Mouse (Mus musculus): ENCODE results near the gene Ect2l. TPM values are rescaled to one million over a fixed set of nuclear protein-coding genes. Genes with fewer than 3 reads are reported as not detected.

Ect2l gene
- not detected for total RNA-seq (2021)

DNA sequence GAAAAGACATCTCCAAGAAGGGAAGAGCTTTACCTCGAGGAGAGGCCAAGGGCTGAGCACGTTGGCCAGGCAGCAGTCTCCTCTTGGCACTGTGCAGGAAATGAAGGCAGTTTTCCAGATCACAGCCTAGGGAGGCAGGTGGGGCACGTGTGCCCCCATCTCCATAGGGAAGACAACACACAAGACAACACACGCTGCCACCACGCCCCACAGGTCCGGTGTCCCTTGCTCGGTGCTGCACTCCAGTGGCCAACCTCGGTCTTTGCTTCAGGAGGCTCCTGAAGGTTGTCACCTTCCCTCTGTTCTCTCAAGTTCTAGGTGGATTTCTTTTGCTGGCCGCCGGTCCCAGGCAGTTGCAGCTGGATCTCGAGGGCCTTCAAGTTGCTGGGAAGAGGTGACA, at the start of gene Ect2l:
TSS of gene Ect2l (minus strand) at position 165 of the 400 bp plus-strand sequence.
- peak; percentile 65 for DNase-seq

DNA sequence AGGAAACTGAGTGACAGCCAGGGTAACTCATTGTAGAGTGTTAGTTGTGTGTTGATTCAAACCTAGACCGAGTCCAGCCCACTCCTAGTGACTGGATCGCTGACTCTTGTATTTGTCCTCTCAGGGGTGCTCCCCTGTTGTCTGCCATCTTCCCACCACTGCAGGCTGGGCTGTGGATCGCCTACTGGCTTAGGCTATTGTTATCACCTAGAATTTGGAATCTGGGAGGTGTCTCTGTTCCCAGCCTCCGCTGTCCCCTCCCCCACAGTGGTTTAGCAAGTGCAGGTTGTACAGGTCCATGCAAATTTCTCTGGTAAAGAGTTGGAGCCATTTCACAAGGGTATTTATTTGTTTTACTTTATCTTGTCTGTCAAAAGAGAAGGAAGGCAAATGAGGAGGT, 40.7 kb upstream of the Ect2l start:
- no peak for DNase-seq

GRCm38 (mm10) chr10:18243614-18244013, 32.9 kb upstream of the Ect2l start:
- no peak for DNase-seq

DNA sequence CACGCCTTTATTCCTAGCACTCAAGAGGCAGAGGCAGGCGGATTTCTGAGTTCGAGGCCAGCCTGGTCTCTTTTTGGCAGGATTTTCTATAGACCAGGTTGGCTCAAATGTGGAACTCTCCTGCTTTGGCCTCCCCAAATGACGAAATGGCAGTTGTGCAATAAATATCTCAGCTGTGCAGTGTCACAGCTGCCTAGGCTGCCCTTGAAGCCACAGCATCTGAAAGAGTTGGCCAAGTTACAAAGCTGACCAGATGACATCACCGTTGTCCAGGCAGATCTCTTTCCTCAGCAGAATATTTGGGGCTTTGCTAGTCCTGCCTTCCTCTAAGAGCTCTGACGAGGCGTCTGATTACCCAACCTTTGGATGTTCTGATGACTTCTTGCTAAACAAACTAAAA, 26.5 kb upstream of the Ect2l start:
- DNase-seq = no peak

DNA sequence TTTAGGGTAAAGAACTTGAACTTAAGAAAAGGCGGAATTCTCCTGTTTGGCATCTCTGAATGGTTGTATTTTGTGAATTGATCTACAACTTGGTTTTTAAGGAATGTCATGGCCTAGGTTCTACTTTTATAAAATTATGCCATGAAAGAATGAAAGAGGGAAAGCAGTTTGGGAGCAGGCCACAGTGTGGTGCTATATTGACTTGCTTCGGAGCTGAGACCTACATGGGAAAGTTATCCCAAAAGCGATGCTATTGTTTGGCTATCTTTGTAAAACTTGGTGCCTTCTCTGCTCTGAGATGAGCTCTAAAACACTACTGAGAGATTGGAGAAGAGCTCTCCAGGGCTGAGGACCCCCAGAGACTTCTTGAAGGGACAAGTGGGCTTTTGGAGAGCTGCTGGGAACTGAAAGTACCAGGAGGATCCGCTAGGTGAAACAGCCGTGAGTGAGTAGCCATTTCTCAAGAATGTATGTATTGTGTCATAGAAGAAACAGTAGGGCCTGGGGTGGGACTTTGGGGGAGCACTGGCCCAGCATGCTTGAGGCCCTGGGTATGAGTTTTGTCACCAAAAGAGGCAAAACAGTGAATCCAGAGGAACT, 25.7 kb upstream of the Ect2l start:
- DNase-seq = no peak

DNA sequence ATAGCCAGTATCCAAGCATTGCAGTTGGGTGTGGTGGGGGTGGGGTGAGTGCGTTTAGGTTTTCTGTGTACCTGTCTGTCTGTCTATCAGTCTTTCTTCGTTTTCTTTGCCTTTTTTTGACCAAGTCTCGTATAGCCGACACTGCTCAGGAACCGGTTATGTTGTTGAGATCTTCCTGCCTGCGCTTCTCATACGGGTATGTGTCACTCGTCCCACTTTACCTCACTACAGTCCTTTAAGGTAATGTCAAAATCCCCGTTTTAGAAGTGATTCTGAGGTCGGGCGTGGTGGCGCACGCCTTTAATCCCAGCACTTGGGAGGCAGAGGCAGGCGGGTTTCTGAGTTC, 24.7 kb upstream of the Ect2l start:
- no peak for DNase-seq

DNA sequence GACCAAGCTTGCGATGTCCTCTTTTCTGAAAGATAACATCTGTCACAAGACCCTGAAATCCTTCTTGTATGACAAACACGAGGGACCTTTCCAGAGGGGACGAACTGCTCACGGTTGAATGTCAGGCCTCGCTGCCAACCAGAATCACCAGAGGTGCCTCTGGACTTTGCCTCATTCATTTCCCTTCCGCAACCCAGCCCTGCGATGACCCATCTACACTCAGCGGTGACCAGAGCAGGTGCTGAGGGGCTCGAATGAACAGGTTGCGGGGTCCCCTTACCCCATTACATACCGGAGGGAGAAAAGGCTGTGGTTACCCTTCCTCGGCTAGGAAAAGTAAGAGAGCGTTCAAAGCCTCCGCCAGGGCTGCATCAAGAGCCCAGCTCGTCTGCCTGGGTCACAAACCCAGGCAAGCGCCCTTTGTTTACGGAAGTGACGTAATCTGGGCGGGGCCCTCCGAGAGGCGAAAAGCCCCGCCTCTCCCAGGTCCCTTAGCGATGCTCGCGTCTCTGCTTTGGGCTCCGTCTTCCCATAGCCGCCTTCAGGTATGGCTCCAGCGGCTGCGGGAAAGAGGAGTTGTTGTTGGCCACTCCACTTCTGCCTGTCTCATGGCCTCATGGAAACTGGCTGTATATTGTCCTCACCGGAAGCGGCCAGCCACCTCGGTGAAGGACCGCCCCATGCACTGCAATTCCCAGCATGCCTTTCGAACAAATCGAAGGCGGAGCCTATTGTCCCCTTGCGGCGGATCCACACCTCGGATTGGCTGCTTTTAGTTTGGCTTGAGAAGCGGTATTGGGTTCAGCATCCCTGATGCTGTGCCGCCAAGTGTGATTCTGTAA, 24.1 kb upstream of the Ect2l start, which contains the start of gene Ccdc28a:
TSS of gene Ccdc28a (minus strand) at position 439 of the 842 bp plus-strand sequence.
- peak; percentile 93 for DNase-seq

- no peak for DNase-seq
Observed at GRCm38 (mm10) chr10:18233891-18234290, 23.2 kb upstream of the Ect2l start.

GRCm38 (mm10) chr10:18224386-18224785, 13.7 kb upstream of the Ect2l start:
- no peak for DNase-seq

GRCm38 (mm10) chr10:18219351-18219750, 8.7 kb upstream of the Ect2l start:
- no peak for DNase-seq

GRCm38 (mm10) chr10:18214124-18214523, 3.4 kb upstream of the Ect2l start:
- DNase-seq = no peak

GRCm38 (mm10) chr10:18213373-18213772, 2.7 kb upstream of the Ect2l start:
- DNase-seq = no peak

DNA sequence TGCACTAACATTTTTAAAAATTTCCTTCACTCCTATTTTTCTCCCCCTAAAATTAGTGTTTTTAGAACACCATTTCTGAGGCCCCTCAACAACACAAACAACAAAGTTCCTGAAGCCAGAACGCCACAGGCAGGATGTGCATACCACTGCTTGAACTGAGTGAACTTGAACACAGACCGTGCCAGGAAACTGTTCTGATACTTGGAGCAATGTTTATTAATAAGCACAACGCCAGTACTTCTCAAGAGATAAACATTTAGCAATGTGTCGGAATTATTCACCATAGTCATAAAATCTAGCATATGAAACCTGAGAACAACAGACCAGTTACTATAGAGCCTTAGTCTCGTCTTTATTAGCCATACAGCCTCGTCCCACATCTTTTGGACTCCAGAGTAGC, 571 bp downstream of the Ect2l start:
- no peak for DNase-seq

DNA sequence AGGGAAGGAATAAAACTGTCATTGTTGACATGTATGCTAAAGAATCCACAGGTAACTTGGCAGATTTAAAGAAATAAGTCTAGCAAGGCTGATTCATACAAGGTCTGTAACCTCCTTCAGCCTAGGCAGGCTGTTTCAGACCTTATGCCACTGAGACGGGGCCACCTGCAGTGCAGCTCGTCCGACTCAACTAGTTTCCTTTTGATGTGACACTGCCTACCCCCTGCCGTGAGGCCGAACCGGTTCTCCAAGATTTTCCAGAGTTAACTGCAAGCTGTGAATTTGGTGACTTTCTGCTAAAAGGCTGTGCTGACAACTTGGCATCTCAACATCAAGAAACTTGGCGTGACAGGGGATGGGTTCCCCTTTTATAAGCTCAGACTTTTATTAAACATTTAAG, 6.6 kb downstream of the Ect2l start:
- no peak for DNase-seq

DNA sequence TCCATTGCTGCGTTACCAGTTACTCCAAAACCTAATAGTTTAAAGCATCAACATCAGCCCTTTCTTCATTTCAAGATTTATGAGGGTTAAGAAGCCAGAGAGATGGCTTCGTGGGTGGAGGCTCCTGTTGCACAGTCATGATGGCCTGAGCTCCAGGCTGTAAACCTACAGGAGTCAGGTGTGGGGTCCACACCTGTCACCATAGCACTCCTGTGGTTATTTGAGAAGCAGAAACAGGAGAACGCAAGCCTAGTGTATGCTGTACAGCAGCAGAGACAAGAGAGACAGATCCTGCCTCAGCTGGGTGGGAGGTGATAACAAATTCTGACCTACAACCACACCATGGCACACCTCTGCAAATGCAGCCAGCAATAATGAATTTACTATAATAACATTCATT, 8.3 kb downstream of the Ect2l start:
- DNase-seq = no peak

DNA sequence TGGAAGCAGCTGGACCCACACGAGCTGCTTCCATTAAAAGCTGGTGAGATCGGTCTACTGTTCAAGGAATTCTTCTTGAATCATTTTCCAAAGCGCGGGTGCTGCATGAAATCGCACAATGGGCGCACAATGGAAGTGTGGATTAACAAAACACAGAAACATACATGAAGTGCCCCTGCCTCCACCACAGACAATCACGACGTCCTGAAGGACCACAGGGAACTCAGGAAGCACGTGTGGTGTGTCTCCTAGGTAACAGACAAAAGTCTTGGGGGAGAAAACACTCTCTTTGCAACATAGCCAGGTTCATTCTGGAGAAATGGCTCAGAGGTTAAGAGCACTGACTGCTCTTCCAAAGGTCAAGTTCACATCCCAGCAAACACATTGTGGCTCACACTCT, 10.0 kb downstream of the Ect2l start:
- DNase-seq = no peak

DNA sequence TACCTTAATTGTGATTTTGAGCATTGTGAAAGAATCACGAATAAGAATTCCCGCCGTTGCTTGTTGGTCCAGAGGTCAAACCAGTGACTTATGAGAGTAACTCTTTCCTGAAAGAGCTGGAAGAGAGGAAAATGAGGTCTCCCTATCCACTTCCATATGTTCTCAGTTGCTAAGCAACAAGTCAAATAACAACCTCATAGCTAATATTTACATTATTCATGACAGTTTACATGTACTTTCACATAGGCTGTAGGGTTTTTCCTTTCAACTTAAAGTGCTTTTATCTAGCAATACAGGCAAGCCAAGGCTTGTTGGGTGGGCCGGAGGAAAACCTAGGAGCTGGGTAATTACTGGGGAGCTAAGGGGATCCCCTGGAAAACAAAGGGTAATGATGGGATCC, 10.8 kb downstream of the Ect2l start:
- no peak for DNase-seq

DNA sequence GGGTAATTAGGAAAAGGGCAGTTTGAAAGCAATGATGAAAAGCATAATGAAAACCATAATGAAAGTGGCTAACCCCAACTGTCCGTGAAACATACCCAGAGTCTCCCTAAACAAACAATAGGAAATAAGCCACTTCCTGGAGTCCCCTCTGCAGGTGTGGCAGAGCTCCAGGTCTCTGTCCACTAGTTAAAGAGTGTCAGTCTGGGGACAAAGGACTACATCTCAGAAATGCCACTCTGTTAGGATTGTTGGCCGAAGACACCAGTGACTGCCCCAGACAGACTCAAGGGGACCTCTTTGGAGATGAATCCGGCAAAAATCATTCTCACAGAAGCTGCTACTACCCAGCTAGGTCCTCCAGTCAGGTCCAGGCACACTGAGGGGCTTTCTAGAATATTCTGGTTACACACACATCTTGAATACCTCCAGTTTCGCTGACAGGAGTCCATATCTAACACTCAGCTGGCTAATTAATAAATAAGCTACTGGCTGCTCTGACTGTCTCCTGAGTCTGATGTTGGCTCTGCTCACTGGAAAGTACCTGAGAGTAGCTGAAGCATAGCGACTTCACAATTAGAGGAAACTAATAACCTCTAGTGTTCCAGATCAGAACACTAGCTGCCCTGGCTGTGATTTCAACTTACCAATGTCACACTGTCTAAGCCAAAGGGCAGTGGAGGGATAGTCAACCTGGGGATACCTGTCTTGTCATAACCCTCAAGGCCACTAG, 12.2 kb downstream of the Ect2l start:
- no peak for DNase-seq

DNA sequence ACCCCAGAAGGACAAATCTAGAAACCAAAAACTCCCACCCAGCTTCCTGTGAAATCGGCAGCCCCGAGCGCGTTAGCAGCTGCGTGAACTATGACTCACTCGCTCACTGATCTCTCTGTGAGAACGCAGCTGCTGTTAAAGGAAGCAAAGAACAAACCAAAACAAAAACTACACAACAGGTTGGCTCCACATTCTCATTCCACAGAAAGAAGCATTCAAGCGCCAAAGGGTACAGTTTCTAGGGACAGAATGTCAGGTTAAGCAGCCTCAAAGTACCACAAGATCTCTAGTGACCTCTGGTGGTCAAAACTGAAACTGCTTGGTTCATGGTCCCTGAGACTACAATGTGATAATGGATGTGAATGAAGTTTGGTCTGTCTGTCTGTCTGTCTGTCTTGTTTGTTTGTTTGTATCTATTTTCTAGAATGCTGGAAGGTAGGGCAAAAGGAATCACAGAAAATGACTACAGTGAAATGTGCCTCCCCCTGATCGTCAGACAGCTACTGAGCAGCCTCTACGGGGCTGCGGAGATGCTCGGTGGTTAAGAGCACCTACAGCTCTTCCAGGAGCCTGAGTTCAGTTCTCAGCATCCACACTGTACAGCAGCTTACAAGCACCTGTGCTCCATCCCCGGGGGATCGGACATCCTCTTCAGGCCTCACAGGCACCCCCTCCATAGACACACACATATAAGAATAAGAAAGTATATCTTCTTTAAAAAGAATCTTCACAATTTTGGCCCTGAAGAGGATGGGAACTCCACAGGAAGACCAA, 13.3 kb downstream of the Ect2l start:
- DNase-seq = peak; percentile 81

- DNase-seq = no peak
Observed at GRCm38 (mm10) chr10:18194737-18195141, 16.0 kb downstream of the Ect2l start.

DNA sequence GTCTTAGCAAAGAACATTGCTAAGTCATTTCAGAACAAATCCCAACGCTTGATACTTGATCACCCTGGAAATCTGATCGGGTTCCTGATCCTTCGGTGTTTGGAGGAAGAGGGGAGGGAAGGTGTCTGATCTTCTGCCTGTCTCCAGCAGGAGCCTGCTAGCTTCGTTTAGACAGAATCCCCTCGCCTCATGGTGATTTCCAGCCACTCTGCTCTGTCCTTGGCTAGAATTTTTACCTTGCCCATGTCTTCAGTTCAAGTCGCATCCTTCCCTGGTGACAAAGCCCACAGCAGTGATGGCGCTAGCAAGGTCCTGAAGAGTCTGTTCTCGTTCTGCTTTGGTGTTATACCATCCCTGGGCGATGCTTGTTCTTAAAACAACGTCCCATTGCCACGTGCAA, 16.5 kb downstream of the Ect2l start:
- DNase-seq = no peak

DNA sequence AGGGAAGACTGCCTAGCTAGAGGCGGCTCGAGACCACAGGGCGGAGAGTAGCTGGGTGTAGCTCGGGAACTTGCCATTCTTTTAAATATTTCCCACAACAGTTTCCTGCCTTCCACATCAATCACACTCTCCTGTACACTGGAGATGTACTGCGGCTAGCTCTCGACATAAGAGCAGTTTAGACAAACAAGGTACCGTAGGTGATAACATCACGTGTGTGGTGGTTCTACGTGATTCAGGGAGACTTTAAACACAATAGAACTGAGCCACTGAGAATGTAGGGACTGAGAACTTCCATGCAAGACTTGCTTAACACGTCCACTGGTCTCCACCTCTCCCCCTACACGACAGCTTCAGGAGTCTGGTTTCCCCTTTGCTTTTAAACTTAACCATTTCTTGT, 17.5 kb downstream of the Ect2l start:
- DNase-seq = no peak

DNA sequence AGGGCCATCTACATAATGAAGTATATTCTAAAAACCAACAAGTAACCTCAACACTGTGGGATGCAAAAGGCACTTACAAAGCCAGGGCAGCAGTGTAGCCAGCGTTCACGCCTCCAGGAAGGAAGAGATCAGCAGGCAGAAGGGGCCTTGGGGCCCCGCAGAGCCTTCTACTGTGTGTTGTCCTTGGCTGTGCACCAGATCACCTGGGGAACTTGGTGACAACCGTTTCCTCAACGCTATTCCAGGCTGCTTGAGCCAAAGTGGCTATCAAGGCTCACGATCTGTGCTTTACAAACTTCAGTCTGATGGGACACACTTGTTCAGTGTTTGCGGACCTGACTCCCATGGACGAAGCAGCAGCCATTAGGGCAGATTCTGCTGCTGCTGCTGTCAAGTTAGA, 19.0 kb downstream of the Ect2l start:
- DNase-seq = no peak
